Mouse (Mus musculus): ENCODE data around the gene Nin.

Nin gene

GRCm38 (mm10) chr12:70082935-70083532 lies 30.5 kb downstream of the Nin start:
- no peak for DNase-seq (ENCODE audit: low spot score)

- DNase-seq (ENCODE audit: low spot score), result no peak
Observed at GRCm38 (mm10) chr12:70082485-70082884, 31.0 kb downstream of the Nin start.

DNA sequence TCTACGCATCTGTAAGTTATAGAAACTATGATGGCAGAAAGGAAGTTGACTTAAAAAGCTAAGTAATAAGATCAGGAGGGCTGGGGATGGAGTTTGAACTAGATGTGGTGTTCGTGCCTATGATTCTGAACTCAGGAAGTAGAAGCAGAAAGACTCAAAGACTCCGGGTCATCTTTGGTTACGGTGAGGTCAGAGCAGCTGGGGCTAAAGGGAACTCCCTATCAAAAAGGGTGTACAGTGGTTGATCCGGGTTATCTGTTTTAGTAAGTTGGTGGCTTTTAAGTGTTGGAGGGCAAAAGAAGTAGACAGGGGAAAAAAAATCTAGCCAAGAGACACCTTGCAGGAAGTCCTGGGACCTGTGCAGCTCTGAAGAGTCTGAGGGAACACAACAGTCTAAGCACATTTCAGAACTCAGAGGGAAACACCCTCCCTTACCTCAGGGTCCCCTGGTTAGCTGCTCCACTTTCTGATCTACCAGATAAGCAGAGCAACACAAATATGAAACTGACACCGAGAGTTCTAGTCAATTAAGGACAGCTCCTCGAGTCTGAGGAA lies 35.0 kb downstream of the Nin start:
- DNase-seq (ENCODE audit: low spot score), result no peak

- DNase-seq (ENCODE audit: low spot score), result no peak
Observed at GRCm38 (mm10) chr12:70076493-70076892, 37.0 kb downstream of the Nin start.

GRCm38 (mm10) chr12:70075001-70075400 lies 38.5 kb downstream of the Nin start:
- no peak for DNase-seq (ENCODE audit: low spot score)

- DNase-seq (ENCODE audit: low spot score), result no peak
Observed at GRCm38 (mm10) chr12:70070888-70071287, 42.6 kb downstream of the Nin start.

DNA sequence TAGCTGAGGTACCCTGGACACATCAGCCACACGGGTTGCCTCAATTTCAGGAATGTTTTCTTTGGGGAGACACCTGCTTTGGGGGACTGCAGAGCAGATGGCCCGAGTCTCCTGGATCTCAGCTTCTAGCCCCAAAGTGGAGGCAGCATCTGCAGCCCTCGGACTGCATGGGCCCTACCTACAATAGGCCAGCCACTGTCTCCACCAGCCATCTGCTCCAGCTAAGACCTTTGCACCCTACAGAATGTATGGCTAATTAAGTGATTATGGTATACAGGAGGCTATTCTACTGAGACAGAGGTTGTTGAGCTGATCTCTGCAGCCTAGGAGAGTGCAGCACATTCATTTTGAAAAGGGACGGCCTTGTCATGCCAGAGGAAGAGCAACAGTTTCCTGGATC lies 43.2 kb downstream of the Nin start:
- peak; percentile 58 for DNase-seq (ENCODE audit: low spot score)

GRCm38 (mm10) chr12:70068647-70069257 lies 44.8 kb downstream of the Nin start:
- DNase-seq (ENCODE audit: low spot score), result peak; percentile 83

DNA sequence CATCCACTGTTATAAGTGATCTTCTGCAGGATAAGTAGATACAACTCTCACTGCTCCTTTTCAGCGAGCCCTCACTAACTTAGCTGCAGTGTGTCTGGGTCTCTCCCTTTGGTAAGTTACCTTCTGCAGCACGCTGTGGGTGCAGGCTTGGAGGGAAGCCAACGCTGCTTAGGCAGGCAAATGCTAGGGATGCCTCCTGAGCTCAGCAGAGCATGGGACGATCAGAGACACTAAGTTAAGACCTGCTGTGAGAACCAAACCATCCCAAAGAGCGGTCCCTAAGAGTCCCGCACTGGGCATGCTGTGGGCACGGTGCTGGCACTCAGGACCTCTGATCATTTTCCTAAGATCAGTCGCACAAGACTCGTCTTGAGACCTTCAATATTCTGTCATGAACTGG lies 45.7 kb downstream of the Nin start:
- peak; percentile 10 for DNase-seq (ENCODE audit: low spot score)

DNA sequence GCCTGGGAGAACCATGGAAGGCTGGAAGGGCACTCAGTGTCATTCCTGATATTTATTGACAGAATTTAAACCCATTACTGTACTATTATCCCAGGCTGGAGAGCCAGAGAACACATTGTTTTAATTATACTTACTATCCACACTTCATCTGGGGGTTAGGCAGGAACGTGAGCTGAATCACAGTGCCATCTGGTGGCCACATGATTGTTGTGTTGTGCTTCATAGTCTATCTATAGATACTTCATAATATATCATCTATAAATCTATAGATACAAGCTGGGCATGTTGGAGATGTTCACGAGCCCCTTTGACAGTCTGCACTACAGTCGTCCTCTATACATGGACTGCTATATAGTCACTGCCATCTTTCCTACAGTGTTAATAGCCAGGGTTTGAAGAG lies 51.4 kb downstream of the Nin start:
- peak; percentile 77 for DNase-seq (ENCODE audit: low spot score)

- peak; percentile 7 for DNase-seq (ENCODE audit: low spot score)
Observed at GRCm38 (mm10) chr12:70058956-70059851, 54.3 kb downstream of the Nin start.

DNA sequence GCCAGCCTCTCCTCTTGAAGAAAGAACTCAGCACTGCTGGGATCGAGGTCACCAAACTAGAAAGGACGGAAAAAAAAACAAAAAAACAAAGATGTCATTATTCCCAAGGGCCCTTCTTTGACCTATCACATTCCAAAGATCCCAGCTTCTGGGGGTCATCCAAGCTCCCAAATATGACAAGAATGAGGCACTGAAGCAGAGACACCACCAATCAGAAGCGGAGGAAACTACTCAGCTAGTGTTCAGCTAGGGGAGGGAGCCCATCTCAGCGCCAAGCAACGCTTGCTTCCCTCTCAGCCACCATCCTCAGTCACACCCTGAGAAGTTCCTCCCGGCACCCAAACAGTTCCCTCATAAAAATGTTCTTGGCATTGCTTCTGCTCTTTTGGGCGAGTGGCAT lies 62.8 kb downstream of the Nin start:
- peak; percentile 10 for DNase-seq (ENCODE audit: low spot score)

DNA sequence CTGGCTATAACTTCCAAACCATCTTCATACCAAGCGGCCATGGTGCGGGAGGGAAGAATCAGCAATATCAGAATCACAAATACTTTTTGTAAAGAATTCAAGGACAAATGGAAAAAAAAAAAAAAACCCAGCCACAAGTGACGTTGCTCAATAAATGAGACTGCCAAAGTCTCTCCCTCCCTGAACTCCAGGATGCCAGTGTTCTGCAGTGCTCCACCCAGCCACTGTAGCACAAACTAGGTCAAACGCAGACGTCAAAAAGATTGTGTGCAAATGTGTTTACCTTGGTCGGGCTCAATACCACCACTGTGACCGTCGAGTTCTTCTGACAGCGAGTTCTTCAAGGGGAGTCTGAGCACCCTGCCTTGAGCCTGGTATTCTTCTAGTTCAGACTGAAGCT lies 64.8 kb downstream of the Nin start:
- DNase-seq (ENCODE audit: low spot score), result no peak

DNA sequence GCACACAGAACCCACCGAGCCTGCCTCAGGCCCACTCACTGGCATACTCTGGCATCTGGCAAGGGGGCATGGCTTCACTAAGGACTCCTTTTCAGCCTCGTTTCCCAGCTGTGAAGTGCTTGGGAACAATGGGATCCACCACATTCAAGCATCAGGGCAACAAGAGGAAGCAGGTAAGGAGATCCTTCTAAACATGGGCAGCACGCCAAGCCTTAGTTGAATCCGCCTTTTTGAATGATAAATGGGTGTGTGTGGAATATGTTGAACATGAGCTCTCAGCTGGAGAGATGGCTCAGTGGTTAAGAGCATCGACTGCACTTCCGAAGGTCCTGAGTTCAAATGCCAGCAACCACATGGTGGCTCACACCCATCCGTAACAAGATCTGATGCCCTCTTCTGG lies 66.2 kb downstream of the Nin start:
- DNase-seq (ENCODE audit: low spot score), result no peak

- DNase-seq (ENCODE audit: low spot score), result no peak
Observed at GRCm38 (mm10) chr12:70044353-70044752, 69.2 kb downstream of the Nin start.

DNA sequence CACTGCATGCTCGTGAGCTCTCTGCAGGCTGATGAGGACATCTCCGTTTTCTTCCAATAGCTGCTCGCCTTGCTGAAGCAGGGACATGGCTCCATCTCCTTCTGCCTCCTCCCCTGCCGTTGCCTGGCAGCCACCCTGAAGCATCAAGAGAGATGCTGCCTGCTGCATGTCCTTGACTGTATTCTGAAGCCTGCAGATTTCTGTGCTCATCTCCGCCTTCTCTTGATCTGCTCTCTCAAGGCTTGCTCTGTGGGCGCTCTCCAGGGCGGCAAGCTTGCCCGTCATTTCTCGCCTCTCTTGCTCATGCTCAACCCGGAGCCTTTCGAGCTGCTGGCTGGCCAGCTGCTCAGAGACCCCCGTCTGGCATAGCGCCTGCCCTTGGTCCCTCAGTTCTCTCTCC lies 70.1 kb downstream of the Nin start:
- no peak for DNase-seq (ENCODE audit: low spot score)

- no peak for DNase-seq (ENCODE audit: low spot score)
Observed at GRCm38 (mm10) chr12:70040981-70041380, 72.5 kb downstream of the Nin start.

GRCm38 (mm10) chr12:70036722-70037305 lies 76.7 kb downstream of the Nin start:
- DNase-seq (ENCODE audit: low spot score), result no peak

- DNase-seq (ENCODE audit: low spot score), result no peak
Observed at GRCm38 (mm10) chr12:70026233-70026632, 87.3 kb downstream of the Nin start.

DNA sequence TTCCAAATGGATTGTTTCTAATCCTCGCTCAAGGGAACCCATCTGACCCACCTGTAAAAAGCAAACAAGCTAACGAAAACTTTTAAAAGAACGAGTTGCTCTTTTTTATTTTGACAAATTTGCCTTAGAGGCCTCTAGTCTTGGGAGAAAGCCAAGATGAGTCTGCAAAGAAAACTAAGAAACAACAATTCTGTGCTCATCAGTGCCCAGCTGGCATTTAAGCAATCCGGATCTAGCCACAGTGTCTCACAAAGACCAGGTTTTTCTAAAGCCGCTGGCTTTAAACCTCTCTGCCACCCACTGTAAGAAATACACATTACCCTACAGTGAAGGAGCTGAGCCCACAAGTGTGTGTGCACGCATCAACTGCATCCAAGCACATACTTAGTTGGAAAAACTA lies 88.1 kb downstream of the Nin start:
- DNase-seq (ENCODE audit: low spot score), result no peak

DNA sequence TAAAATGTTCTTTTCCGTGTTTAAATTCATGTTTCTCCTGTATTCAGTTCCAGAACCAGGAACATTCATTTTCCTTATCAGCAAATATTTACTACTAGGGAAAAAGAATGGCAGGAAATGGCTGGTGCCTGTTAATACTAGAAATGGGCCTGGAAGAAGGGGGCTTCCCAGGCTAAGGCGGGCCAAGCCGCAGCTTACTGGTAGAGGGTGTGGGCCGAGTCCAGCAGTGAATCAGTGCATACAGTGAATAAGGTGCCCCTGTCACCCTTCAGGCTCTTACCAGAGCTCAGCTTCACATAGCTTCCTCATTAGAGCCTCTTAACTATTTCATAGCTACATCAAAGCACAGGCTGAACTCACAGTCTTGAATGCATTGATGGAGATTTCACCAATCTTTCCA lies 89.9 kb downstream of the Nin start:
- no peak for DNase-seq (ENCODE audit: low spot score)

GRCm38 (mm10) chr12:70018153-70018552 lies 95.4 kb downstream of the Nin start:
- DNase-seq (ENCODE audit: low spot score), result no peak

GRCm38 (mm10) chr12:70015936-70016335 lies 97.6 kb downstream of the Nin start:
- DNase-seq (ENCODE audit: low spot score), result no peak
